Mouse (Mus musculus): Measurements from ENCODE around the gene Cebpb. TPM values are rescaled to one million over a fixed set of nuclear protein-coding genes. Genes with fewer than 3 reads are reported as not detected.
A peak's percentile ranks its signal among the peaks of the same experiment; 100 is the strongest.

Gene Cebpb
- total and polyA plus RNA-seq, 3 experiments = 9.9 to 10.7 TPM; not detected in 1

DNA sequence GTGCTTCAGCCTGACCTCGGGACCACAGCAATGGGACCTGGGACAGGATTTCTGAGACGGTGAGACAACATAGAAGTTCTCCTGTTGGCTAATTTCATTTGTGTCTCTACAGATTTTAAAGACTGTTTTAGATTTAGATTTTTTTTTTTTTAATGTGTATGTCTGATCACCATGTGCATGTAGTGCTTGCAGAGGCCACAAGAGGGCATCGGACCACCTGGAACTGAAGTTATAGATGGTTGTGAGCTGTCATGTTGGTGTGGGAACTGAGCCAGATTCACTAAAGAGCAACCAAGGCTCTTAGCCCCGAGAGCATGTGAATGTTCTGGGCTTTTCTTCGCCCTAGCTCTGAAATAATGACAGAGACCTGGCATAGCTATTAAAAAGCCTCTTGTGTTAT is 8.1 kb upstream of the Cebpb start (continued):
- TF ChIP-seq TBP (IDR thresholded peaks at IDR 0.05; ENCODE audit: low read depth, low read length) = no peak
- no peak for TF ChIP-seq MAFK (IDR thresholded peaks at IDR 0.05; ENCODE audit: borderline replicate concordance, low read depth, low read length)
- no peak for TF ChIP-seq USF2 (IDR thresholded peaks at IDR 0.05; ENCODE audit: borderline replicate concordance in 1 of 2, insufficient read depth in 1 of 2, low read depth in 1 of 2, low read length in 2 of 2)
- TF ChIP-seq BHLHE40 (IDR thresholded peaks at IDR 0.05; ENCODE audit: borderline replicate concordance, low read depth, low read length) = no peak
- TF ChIP-seq ZKSCAN1 (IDR thresholded peaks at IDR 0.05; ENCODE audit: low read depth, low read length) = no peak

DNA sequence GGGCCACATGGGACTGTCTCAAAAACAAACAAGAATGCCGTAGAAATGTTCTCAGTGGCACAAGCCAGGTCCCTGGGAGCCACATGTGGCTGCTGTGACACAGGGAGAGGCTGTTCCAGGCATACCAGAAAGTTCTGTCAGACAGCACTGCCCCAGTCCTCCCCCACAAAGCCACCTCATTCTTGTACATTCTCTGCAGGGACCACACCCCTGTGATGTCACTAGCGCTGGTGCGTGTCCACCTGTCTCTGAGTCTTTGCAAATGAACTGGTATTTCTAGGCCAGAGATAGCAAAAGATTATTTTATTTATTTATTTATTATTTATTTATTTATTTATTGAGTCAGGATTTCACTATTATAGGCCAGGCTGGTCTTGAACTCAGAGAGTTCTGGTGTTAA is 5.0 kb upstream of the Cebpb start:
- no peak overlapping the region for H3K27ac ChIP-seq (ENCODE audit: control insufficient read depth, low read depth, low read length)
- H3K9ac ChIP-seq (ENCODE audit: control insufficient read depth, low read depth, low read length, poor library complexity, severe bottlenecking) = no peak overlapping the region
- peaks cover 1% of the 10 kb centered on the region; the same call in 1 of the 2 replicates for H3K79me2 ChIP-seq (ENCODE audit: control insufficient read depth, insufficient read depth, low read length, poor library complexity)
- peaks cover 5 to 27% of the 10 kb centered on the region in 2 experiments for H3K4me1 ChIP-seq (ENCODE audit: control insufficient read depth in 1 of 2, insufficient read depth in 2 of 2, low read length in 2 of 2)
- H3K4me3 ChIP-seq (ENCODE audit: control insufficient read depth in 1 of 2, insufficient read depth in 1 of 2, low read depth in 2 of 2, low read length in 2 of 2) = no peak overlapping the region
- no peak for DNase-seq (ENCODE audit: low read depth, low spot score)
- H3K27me3 ChIP-seq (ENCODE audit: control insufficient read depth in 1 of 2, insufficient read depth in 2 of 2, low read length in 2 of 2) = no peaks in the 10 kb centered on the region
- TF ChIP-seq UBTF (IDR thresholded peaks at IDR 0.05; ENCODE audit: borderline replicate concordance, insufficient read depth, low read depth, low read length) = no peak
- no peak for TF ChIP-seq RAD21 (IDR thresholded peaks at IDR 0.05; ENCODE audit: low read depth, low read length)
- TF ChIP-seq ZNF384 (IDR thresholded peaks at IDR 0.05; ENCODE audit: low read depth, low read length) = no peak
- no peak for TF ChIP-seq MYC (IDR thresholded peaks at IDR 0.05; ENCODE audit: low read depth, low read length)
- TF ChIP-seq E2F4 (IDR thresholded peaks at IDR 0.05; ENCODE audit: borderline replicate concordance, low read depth, low read length) = no peak
- TF ChIP-seq BHLHE40 (IDR thresholded peaks at IDR 0.05; ENCODE audit: borderline replicate concordance, low read depth, low read length) = no peak
- no peak for TF ChIP-seq JUND (IDR thresholded peaks at IDR 0.05; ENCODE audit: low read depth, low read length)
- TF ChIP-seq POLR2AphosphoS2 (IDR thresholded peaks at IDR 0.05; ENCODE audit: low read length) = no peak
- H3K9me3 ChIP-seq (replicated peaks; ENCODE audit: insufficient read depth, low read length) = no peaks in the 10 kb centered on the region
- H3K36me3 ChIP-seq (ENCODE audit: control insufficient read depth in 1 of 2, insufficient read depth in 2 of 2, low read length in 2 of 2) = peaks cover 0 to 15% of the 10 kb centered on the region in 2 experiments; a peak in 2 of 4 replicates

DNA sequence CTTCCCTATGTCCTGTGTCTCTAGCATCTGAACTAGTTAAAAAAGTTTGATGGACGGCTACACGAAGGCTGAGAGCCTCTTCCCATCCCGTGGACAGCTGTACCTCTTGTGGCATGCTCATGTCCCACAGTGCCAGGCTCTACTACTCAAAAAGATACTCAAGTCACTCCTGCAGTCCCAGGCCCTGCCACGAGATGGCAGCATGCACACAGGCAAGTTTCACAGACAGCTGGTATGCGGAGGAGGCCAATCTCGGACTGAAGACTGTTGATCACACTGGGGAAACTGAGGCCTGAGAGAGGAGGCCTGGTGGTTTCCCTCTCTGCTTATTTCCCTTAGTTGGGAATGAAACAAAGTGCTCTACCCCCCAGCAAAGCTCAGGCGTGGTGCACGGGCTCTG is 3.6 kb upstream of the Cebpb start:
- no peak overlapping the region for H3K27ac ChIP-seq (ENCODE audit: control insufficient read depth, low read depth, low read length)
- peaks cover 0 to 12% of the 10 kb centered on the region in 2 experiments; a peak in 2 of 4 replicates for H3K36me3 ChIP-seq (ENCODE audit: control insufficient read depth in 1 of 2, insufficient read depth in 2 of 2, low read length in 2 of 2)
- no peaks in the 10 kb centered on the region for H3K9me3 ChIP-seq (replicated peaks; ENCODE audit: insufficient read depth, low read length)
- no peak overlapping the region for H3K9ac ChIP-seq (ENCODE audit: control insufficient read depth, low read depth, low read length, poor library complexity, severe bottlenecking)
- DNase-seq (ENCODE audit: low read depth, low spot score) = peak; percentile 92
- H3K4me1 ChIP-seq (ENCODE audit: control insufficient read depth in 1 of 2, insufficient read depth in 2 of 2, low read length in 2 of 2) = peaks cover 5 to 25% of the 10 kb centered on the region in 2 experiments
- H3K4me3 ChIP-seq (ENCODE audit: control insufficient read depth in 1 of 2, insufficient read depth in 1 of 2, low read depth in 2 of 2, low read length in 2 of 2) = no peak overlapping the region
- H3K79me2 ChIP-seq (ENCODE audit: control insufficient read depth, insufficient read depth, low read length, poor library complexity) = peaks cover 13% of the 10 kb centered on the region
- no peaks in the 10 kb centered on the region for H3K27me3 ChIP-seq (ENCODE audit: control insufficient read depth in 1 of 2, insufficient read depth in 2 of 2, low read length in 2 of 2)
- TF ChIP-seq MAFK (IDR thresholded peaks at IDR 0.05; ENCODE audit: borderline replicate concordance, low read depth, low read length) (no peak), CTCF (IDR thresholded peaks at IDR 0.05 in 2 of 3, conservative IDR thresholded peaks at IDR 0.05 in 1 of 3; ENCODE audit: control insufficient read depth in 1 of 3, insufficient read depth in 1 of 3, low read depth in 2 of 3, low read length in 3 of 3, poor library complexity in 1 of 3, severe bottlenecking in 1 of 3) (peak; percentile 98 to 99 (median 98)), NRF1 (IDR thresholded peaks at IDR 0.05; ENCODE audit: insufficient read depth, low read depth, low read length, poor library complexity, severe bottlenecking) (0 out of 2 replicates have a peak, but pooled peaks have one; percentile 21), TCF12 (IDR thresholded peaks at IDR 0.05; ENCODE audit: low read depth, low read length) (no peak), HCFC1 (IDR thresholded peaks at IDR 0.05; ENCODE audit: low read depth, low read length) (0 out of 2 replicates have a peak, but pooled peaks have one; percentile 33), GATA1 (IDR thresholded peaks at IDR 0.05; ENCODE audit: low read depth, low read length) (no peak), EP300 (IDR thresholded peaks at IDR 0.05; ENCODE audit: low read depth in 1 of 2, low read length in 2 of 2) (no peak), SIN3A (IDR thresholded peaks at IDR 0.05; ENCODE audit: low read length) (peak; percentile 73), SMC3 (IDR thresholded peaks at IDR 0.05; ENCODE audit: low read depth, low read length) (peak; percentile 98), MYC (IDR thresholded peaks at IDR 0.05; ENCODE audit: low read depth, low read length) (0 out of 2 replicates have a peak, but pooled peaks have one; percentile 24), MAZ (IDR thresholded peaks at IDR 0.05; ENCODE audit: low read depth, low read length) (peak; percentile 53; the same call in 1 of the 2 replicates), ZC3H11A (IDR thresholded peaks at IDR 0.05; ENCODE audit: low read depth, low read length) (peak; percentile 96), POLR2A (IDR thresholded peaks at IDR 0.05; ENCODE audit: control insufficient read depth in 1 of 2, insufficient read depth in 1 of 2, low read depth in 1 of 2, low read length in 2 of 2, poor library complexity in 1 of 2) (no peak), RAD21 (IDR thresholded peaks at IDR 0.05; ENCODE audit: low read depth, low read length) (peak; percentile 97), CHD1 (IDR thresholded peaks at IDR 0.05; ENCODE audit: low read depth, low read length) (no peak), CHD2 (IDR thresholded peaks at IDR 0.05; ENCODE audit: low read length) (no peak), POLR2AphosphoS2 (IDR thresholded peaks at IDR 0.05; ENCODE audit: low read length) (0 out of 2 replicates have a peak, but pooled peaks have one; percentile 1), ZKSCAN1 (IDR thresholded peaks at IDR 0.05; ENCODE audit: low read depth, low read length) (no peak), ELF1 (IDR thresholded peaks at IDR 0.05; ENCODE audit: low read depth, low read length) (no peak), TBP (IDR thresholded peaks at IDR 0.05; ENCODE audit: low read depth, low read length) (no peak), BHLHE40 (IDR thresholded peaks at IDR 0.05; ENCODE audit: borderline replicate concordance, low read depth, low read length) (no peak), GABPA (IDR thresholded peaks at IDR 0.05; ENCODE audit: low read depth, low read length) (no peak)

All from MEL (cell line).